Mouse (Mus musculus) MEL (cell line): ENCODE measurements around the gene Zar1l. TPM values are rescaled to one million over a fixed set of nuclear protein-coding genes. Genes with fewer than 3 reads are reported as not detected.

ENCODE experiments used
- DNase-seq: peaks from one replicate; pipeline ENCODE4 v3.0.0; 2011; ENCODE audit warnings: low read depth, low spot score
- H3K27ac ChIP-seq: 2 replicates; pipeline ENCODE4 v1.5.1; 2012; ENCODE audit warnings: low read depth, mild to moderate bottlenecking, control low read depth, low read length, moderate library complexity; ENCODE audit not compliant: control insufficient read depth
- H3K27me3 ChIP-seq, 2 experiments: fragments of 150-350 bp in 1 of 2; sonication (generic) in 1 of 2; 2 replicates each; pipeline ENCODE4 v1.6.1; 2012; ENCODE audit warnings: low read length in 2 of 2, mild to moderate bottlenecking in 2 of 2, improper control_type of control experiment in 1 of 2, moderate library complexity in 1 of 2; ENCODE audit not compliant: insufficient read depth in 2 of 2, control insufficient read depth in 1 of 2
- H3K36me3 ChIP-seq, 2 experiments: 2 replicates each; pipeline ENCODE4 v1.6.1; 2012 to 2014; ENCODE audit warnings: low read length in 2 of 2, improper control_type of control experiment in 1 of 2, inconsistent platforms in 1 of 2, mild to moderate bottlenecking in 1 of 2; ENCODE audit not compliant: insufficient read depth in 2 of 2, control insufficient read depth in 1 of 2
- H3K4me1 ChIP-seq, 2 experiments: fragments of 150-350 bp in 1 of 2; sonication (generic) in 1 of 2; 2 replicates each; pipeline ENCODE4 v1.6.1; 2012; ENCODE audit warnings: low read length in 2 of 2, improper control_type of control experiment in 1 of 2, mild to moderate bottlenecking in 1 of 2; ENCODE audit not compliant: insufficient read depth in 2 of 2, control insufficient read depth in 1 of 2
- H3K4me3 ChIP-seq, 2 experiments: fragments of 150-350 bp in 1 of 2; sonication (generic) in 1 of 2; 2 replicates each; pipeline ENCODE4 v1.5.1; 2012; ENCODE audit warnings: low read depth in 2 of 2, low read length in 2 of 2, mild to moderate bottlenecking in 2 of 2, moderate library complexity in 2 of 2, control low read depth in 1 of 2, improper control_type of control experiment in 1 of 2; ENCODE audit not compliant: control insufficient read depth in 1 of 2, insufficient read depth in 1 of 2
- H3K79me2 ChIP-seq: 2 replicates; pipeline ENCODE4 v1.6.1; 2012; ENCODE audit warnings: mild to moderate bottlenecking, low read length, moderate library complexity; ENCODE audit not compliant: control insufficient read depth, poor library complexity, insufficient read depth
- H3K9ac ChIP-seq: 2 replicates; pipeline ENCODE4 v1.6.1; 2012; ENCODE audit warnings: low read depth, mild to moderate bottlenecking, control low read depth, low read length, moderate library complexity; ENCODE audit not compliant: control insufficient read depth, poor library complexity, severe bottlenecking
- H3K9me3 ChIP-seq: fragments of 150-350 bp; sonication (generic); replicated peaks from 2 replicates; pipeline ENCODE4 v1.6.1; 2012; ENCODE audit warnings: mild to moderate bottlenecking, low read length, improper control_type of control experiment, moderate library complexity; ENCODE audit not compliant: insufficient read depth
- CHD1 ChIP-seq: IDR thresholded peaks from 2 replicates; pipeline ENCODE4 v1.6.1; 2012; ENCODE audit warnings: low read depth, mild to moderate bottlenecking, inconsistent platforms, low read length, improper control_type of control experiment
- CTCF ChIP-seq, 3 experiments: IDR thresholded peaks in 2 of 3; conservative IDR thresholded peaks in 1 of 3; 2 replicates each; pipeline ENCODE4 v1.5.1; 2011 to 2012; ENCODE audit warnings: low read length in 3 of 3, low read depth in 2 of 3, mild to moderate bottlenecking in 2 of 3, improper control_type of control experiment in 1 of 3, inconsistent platforms in 1 of 3, mixed read lengths in 1 of 3, moderate library complexity in 1 of 3; ENCODE audit not compliant: control insufficient read depth in 1 of 3, insufficient read depth in 1 of 3, poor library complexity in 1 of 3, severe bottlenecking in 1 of 3
- E2F4 ChIP-seq: IDR thresholded peaks from 2 replicates; pipeline ENCODE4 v1.6.1; 2011; ENCODE audit warnings: low read depth, low read length, improper control_type of control experiment, borderline replicate concordance
- ELF1 ChIP-seq: IDR thresholded peaks from 2 replicates; pipeline ENCODE4 v1.6.1; 2014; ENCODE audit warnings: low read depth, mild to moderate bottlenecking, inconsistent platforms, low read length, improper control_type of control experiment, moderate library complexity
- ETS1 ChIP-seq: IDR thresholded peaks from 2 replicates; pipeline ENCODE4 v1.6.1; 2012; ENCODE audit warnings: low read depth, mild to moderate bottlenecking, inconsistent platforms, low read length, improper control_type of control experiment, moderate library complexity
- GABPA ChIP-seq: IDR thresholded peaks from 2 replicates; pipeline ENCODE4 v1.6.1; 2012; ENCODE audit warnings: low read depth, mild to moderate bottlenecking, inconsistent platforms, low read length, improper control_type of control experiment, moderate library complexity
- GATA1 ChIP-seq: IDR thresholded peaks from 2 replicates; pipeline ENCODE4 v1.6.1; 2011; ENCODE audit warnings: low read depth, low read length, improper control_type of control experiment
- JUND ChIP-seq: IDR thresholded peaks from 2 replicates; pipeline ENCODE4 v1.6.1; 2011; ENCODE audit warnings: low read depth, mild to moderate bottlenecking, improper control_type of control experiment, low read length
- KAT2A ChIP-seq: conservative IDR thresholded peaks from 2 replicates; pipeline ENCODE4 v1.6.1; 2012; ENCODE audit warnings: low read depth, low read length, improper control_type of control experiment, inconsistent platforms
- MAZ ChIP-seq: IDR thresholded peaks from 2 replicates; pipeline ENCODE4 v1.6.1; 2012; ENCODE audit warnings: low read depth, mild to moderate bottlenecking, inconsistent platforms, low read length, improper control_type of control experiment
- MEF2A ChIP-seq: IDR thresholded peaks from 2 replicates; pipeline ENCODE4 v1.6.1; 2014; ENCODE audit warnings: low read depth, mild to moderate bottlenecking, inconsistent platforms, low read length, improper control_type of control experiment; ENCODE audit not compliant: poor library complexity, insufficient replicate concordance, severe bottlenecking; ENCODE audit errors: extremely low read depth
- MXI1 ChIP-seq: IDR thresholded peaks from 2 replicates; pipeline ENCODE4 v1.6.1; 2011; ENCODE audit warnings: mild to moderate bottlenecking, low read depth, low read length, improper control_type of control experiment
- MYC ChIP-seq: IDR thresholded peaks from 2 replicates; pipeline ENCODE4 v1.6.1; 2011; ENCODE audit warnings: low read depth, mild to moderate bottlenecking, low read length, improper control_type of control experiment, moderate library complexity
- NELFE ChIP-seq: IDR thresholded peaks from 2 replicates; pipeline ENCODE4 v1.6.1; 2011; ENCODE audit warnings: low read depth, low read length, improper control_type of control experiment
- NRF1 ChIP-seq: IDR thresholded peaks from 2 replicates; pipeline ENCODE4 v1.6.1; 2014; ENCODE audit warnings: low read depth, mild to moderate bottlenecking, inconsistent platforms, low read length, improper control_type of control experiment, moderate library complexity; ENCODE audit not compliant: poor library complexity, insufficient read depth, severe bottlenecking
- POLR2A ChIP-seq, 2 experiments: IDR thresholded peaks; 2 replicates each; pipeline ENCODE4 v1.6.1; 2011 to 2012; ENCODE audit warnings: low read length in 2 of 2, mild to moderate bottlenecking in 2 of 2, control low read depth in 1 of 2, improper control_type of control experiment in 1 of 2, low read depth in 1 of 2, moderate library complexity in 1 of 2; ENCODE audit not compliant: control insufficient read depth in 1 of 2, insufficient read depth in 1 of 2, poor library complexity in 1 of 2
- POLR2AphosphoS5 ChIP-seq: IDR thresholded peaks from 2 replicates; pipeline ENCODE4 v1.6.1; 2012; ENCODE audit warnings: low read depth, borderline replicate concordance, mild to moderate bottlenecking, inconsistent platforms, low read length, moderate library complexity, mixed read lengths
- RAD21 ChIP-seq: IDR thresholded peaks from 2 replicates; pipeline ENCODE4 v1.6.1; 2011; ENCODE audit warnings: mild to moderate bottlenecking, low read depth, low read length, improper control_type of control experiment
- SIN3A ChIP-seq: IDR thresholded peaks from 2 replicates; pipeline ENCODE4 v1.6.1; 2012; ENCODE audit warnings: low read length, improper control_type of control experiment, inconsistent platforms
- SMC3 ChIP-seq: IDR thresholded peaks from 2 replicates; pipeline ENCODE4 v1.6.1; 2011; ENCODE audit warnings: low read depth, low read length, improper control_type of control experiment
- TAL1 ChIP-seq: IDR thresholded peaks from 2 replicates; pipeline ENCODE4 v1.6.1; 2012; ENCODE audit warnings: mild to moderate bottlenecking, inconsistent platforms, low read length, moderate library complexity, mixed read lengths
- TBP ChIP-seq: IDR thresholded peaks from 2 replicates; pipeline ENCODE4 v1.8.0; 2011; ENCODE audit warnings: low read depth, low read length, improper control_type of control experiment
- TCF12 ChIP-seq: IDR thresholded peaks from 2 replicates; pipeline ENCODE4 v1.6.1; 2014; ENCODE audit warnings: low read depth, mild to moderate bottlenecking, inconsistent platforms, low read length, improper control_type of control experiment, moderate library complexity
- UBTF ChIP-seq: IDR thresholded peaks from 2 replicates; pipeline ENCODE4 v1.6.1; 2012; ENCODE audit warnings: low read depth, mild to moderate bottlenecking, inconsistent platforms, low read length, improper control_type of control experiment, moderate library complexity, borderline replicate concordance; ENCODE audit not compliant: insufficient read depth
- ZC3H11A ChIP-seq: IDR thresholded peaks from 2 replicates; pipeline ENCODE4 v1.6.1; 2012; ENCODE audit warnings: low read depth, mild to moderate bottlenecking, inconsistent platforms, low read length, improper control_type of control experiment
- ZKSCAN1 ChIP-seq: IDR thresholded peaks from 2 replicates; pipeline ENCODE4 v1.6.1; 2012; ENCODE audit warnings: low read depth, mild to moderate bottlenecking, inconsistent platforms, low read length, improper control_type of control experiment, moderate library complexity
- ZMIZ1 ChIP-seq: IDR thresholded peaks from 2 replicates; pipeline ENCODE4 v1.6.1; 2012; ENCODE audit warnings: low read depth, mild to moderate bottlenecking, inconsistent platforms, low read length, improper control_type of control experiment, moderate library complexity
- ZNF384 ChIP-seq: IDR thresholded peaks from 2 replicates; pipeline ENCODE4 v1.6.1; 2012; ENCODE audit warnings: low read depth, mild to moderate bottlenecking, inconsistent platforms, low read length, improper control_type of control experiment
- polyA plus RNA-seq, 2 experiments: library from polyadenylated mRNA; stranded (reverse) in 1 of 2; unstranded in 1 of 2; fragments of >175 nt in 1 of 2; fragments of >200 nt in 1 of 2; gene quantifications; 2 replicates each; pipeline versions ENCODE4 v1.2.1 to v1.2.4; 2012; ENCODE audit warnings: low replicate concordance in 2 of 2, low read depth in 1 of 2; ENCODE audit not compliant: insufficient read length in 2 of 2, insufficient read depth in 1 of 2, missing spikeins in 1 of 2
- total RNA-seq: library from RNA; depleted of rRNA; stranded (reverse); fragments of 300-350 nt; gene quantifications from 2 replicates; pipeline ENCODE4 v1.2.3, GENCODE M21; 2012

Gene Zar1l
- total and polyA plus RNA-seq, 3 experiments = not detected

DNA sequence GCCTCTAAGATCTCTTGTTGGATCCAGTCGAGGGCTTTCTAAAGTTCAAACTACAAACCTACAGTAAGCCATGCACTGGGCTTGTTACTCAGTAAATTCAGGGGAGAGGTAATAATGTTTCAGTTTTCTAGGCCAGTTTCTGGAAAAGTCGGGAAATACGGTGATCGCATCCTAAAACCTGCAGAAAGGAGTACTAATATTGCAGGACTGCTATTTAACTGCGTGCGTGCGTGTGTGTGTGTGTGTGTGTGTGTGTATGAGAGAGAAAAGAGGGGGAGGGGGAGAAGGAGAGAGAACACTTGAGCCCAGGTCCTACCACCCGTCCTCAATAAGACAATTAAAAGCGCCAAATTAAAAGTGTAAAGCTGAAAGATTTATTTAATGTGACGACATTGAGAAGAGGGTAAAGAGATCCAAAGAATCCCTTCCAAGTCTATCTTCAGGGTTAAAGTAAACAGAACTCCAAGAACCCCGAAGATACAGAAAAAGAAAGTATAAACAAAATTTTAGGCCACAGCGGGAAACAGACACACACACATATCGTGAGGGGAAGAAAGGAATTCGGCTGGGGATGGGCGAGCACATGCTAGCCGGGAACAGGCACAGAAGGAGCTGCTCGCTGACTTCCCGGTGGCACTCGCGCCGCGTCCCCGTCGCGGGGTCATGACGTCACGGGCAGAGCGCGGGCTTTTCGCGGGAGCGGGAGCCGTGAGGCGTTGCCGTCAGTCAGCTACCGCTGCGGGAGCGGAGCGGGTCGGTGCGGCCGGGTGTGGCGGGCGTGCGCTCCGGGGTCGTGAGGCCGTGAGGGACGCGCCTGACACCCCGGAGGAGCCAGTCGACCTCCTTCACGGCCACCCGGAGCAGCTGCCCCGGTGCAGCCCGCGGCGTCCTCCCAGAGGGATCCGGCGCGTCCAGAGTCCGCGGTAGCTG is 4.2 kb upstream of the Zar1l start, which contains the start of gene Brca2 (continued):
- TF ChIP-seq ELF1 (peak; percentile 91), NELFE (peak; percentile 97), TAL1 (no peak), ETS1 (peak; percentile 49; the same call in 1 of the 2 replicates), MAZ (no peak), NRF1 (0 out of 2 replicates have a peak, but pooled peaks have one; percentile 4), JUND (no peak), CTCF (IDR thresholded peaks at IDR 0.05 in 2 of 3, conservative IDR thresholded peaks at IDR 0.05 in 1 of 3; ENCODE audit: control insufficient read depth in 1 of 3, insufficient read depth in 1 of 3, low read depth in 2 of 3, low read length in 3 of 3, poor library complexity in 1 of 3, severe bottlenecking in 1 of 3) (0 out of 6 replicates have a peak, but pooled peaks of 1 of the 3 experiments have one; percentile 9), MYC (peak; percentile 99), ZKSCAN1 (no peak), KAT2A (peak; percentile 76), TCF12 (peak; percentile 82), GATA1 (no peak), POLR2A (IDR thresholded peaks at IDR 0.05; ENCODE audit: control insufficient read depth in 1 of 2, insufficient read depth in 1 of 2, low read depth in 1 of 2, low read length in 2 of 2, poor library complexity in 1 of 2) (peak; percentile 99), ZMIZ1 (peak; percentile 78; the same call in 1 of the 2 replicates), TBP (peak; percentile 93), RAD21 (no peak), CHD1 (no peak), MXI1 (peak; percentile 99), POLR2AphosphoS5 (peak; percentile 89; the same call in 1 of the 2 replicates)

GRCm38 (mm10) chr5:150519551-150519950 is 1.6 kb upstream of the Zar1l start:
- H3K9ac ChIP-seq = no peak overlapping the region
- no peaks in the 10 kb centered on the region for H3K9me3 ChIP-seq
- H3K27me3 ChIP-seq = no peaks in the 10 kb centered on the region
- no peak overlapping the region for H3K4me3 ChIP-seq
- TF ChIP-seq RAD21 (peak; percentile 90), SIN3A (peak; percentile 46; the same call in 1 of the 2 replicates), CTCF (IDR thresholded peaks at IDR 0.05 in 2 of 3, conservative IDR thresholded peaks at IDR 0.05 in 1 of 3; ENCODE audit: control insufficient read depth in 1 of 3, insufficient read depth in 1 of 3, low read depth in 2 of 3, low read length in 3 of 3, poor library complexity in 1 of 3, severe bottlenecking in 1 of 3) (peak; percentile 3 to 86 (median 69); a peak in 4 of 6 replicates), UBTF (no peak), MYC (no peak), GABPA (no peak), SMC3 (peak; percentile 79), ZC3H11A (peak; percentile 81), MEF2A (peak; percentile 34; the same call in 1 of the 2 replicates), TBP (no peak), ZNF384 (0 out of 2 replicates have a peak, but pooled peaks have one; percentile 32), E2F4 (no peak)
- TF ChIP-seq, all 39 proteins: peak for 7
- peaks cover 0 to 4% of the 10 kb centered on the region in 2 experiments; a peak in 1 of 4 replicates for H3K4me1 ChIP-seq
- H3K36me3 ChIP-seq = peaks cover 0 to 14% of the 10 kb centered on the region in 2 experiments; a peak in 2 of 4 replicates
- peaks cover 4% of the 10 kb centered on the region; the same call in 1 of the 2 replicates for H3K79me2 ChIP-seq
- DNase-seq = peak; percentile 78
- H3K27ac ChIP-seq = no peak overlapping the region
